Mouse (Mus musculus): ENCODE measurements around the gene Tmem223. TPM values are rescaled to one million over a fixed set of nuclear protein-coding genes. Genes with fewer than 3 reads are reported as not detected.

Tmem223 gene
- polyA plus RNA-seq, 1 experiment from 2014 or later, result 14.9 TPM

- WGBS (ENCODE audit: missing documents), result 73% methylated on average over 9 of the region's 9 CpGs
- Histone ChIP-seq H3K27ac (peak overlapping the region; percentile 84), H3K4me3 (ENCODE audit: inconsistent target) (no peak overlapping the region), H3K79me2 (ENCODE audit: inconsistent target) (peaks cover 5% of the 10 kb centered on the region; the same call in 1 of the 2 replicates), H3K36me3 (ENCODE audit: inconsistent target) (no peaks in the 10 kb centered on the region)
These were observed 32.5 kb downstream of the Tmem223 start for GRCm38 (mm10) chr19:8803204-8803780.

DNA sequence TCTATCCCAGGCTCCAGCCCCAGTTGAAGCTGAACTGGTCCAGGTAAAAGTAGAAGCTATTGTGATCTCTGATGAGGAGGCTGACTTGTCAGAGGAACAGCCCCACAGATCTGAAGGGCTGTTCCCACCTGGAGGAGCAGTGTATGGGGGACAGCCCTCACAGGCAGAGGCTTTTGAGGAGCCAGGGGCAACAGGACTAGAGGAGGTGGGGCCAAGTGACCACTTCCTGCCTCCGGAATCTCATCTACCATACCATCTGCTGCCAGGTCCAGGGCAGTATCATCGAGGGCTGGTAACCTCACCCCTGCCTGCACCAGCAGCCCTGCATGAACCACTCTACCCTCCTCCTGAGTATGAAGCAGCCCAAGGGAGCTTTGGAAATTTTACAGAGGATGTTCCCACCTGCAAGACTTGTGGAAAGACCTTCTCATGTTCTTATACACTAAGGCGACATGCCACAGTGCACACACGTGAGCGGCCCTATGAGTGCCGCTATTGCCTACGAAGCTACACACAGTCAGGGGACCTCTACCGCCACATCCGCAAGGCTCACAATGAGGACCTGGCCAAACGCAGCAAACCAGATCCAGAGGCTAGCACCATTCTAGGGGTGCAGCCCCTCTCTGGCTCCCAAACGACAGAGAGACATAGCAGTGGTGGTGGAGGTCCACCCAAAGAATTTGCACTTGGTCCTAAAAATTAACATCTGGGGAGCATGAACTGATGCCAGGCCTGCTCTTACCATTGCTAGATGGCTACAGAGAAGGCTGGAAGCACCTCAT lies 33.3 kb downstream of the Tmem223 start:
- Histone ChIP-seq H3K36me3 (ENCODE audit: inconsistent target) (no peaks in the 10 kb centered on the region), H3K79me2 (ENCODE audit: inconsistent target) (peaks cover 5% of the 10 kb centered on the region; the same call in 1 of the 2 replicates), H3K27ac (0 out of 2 replicates have a peak overlapping the region, but pooled peaks have one; percentile 84), H3K4me3 (ENCODE audit: inconsistent target) (no peak overlapping the region)
- 73% methylated on average over 10 of the region's 11 CpGs for WGBS (ENCODE audit: missing documents)

DNA sequence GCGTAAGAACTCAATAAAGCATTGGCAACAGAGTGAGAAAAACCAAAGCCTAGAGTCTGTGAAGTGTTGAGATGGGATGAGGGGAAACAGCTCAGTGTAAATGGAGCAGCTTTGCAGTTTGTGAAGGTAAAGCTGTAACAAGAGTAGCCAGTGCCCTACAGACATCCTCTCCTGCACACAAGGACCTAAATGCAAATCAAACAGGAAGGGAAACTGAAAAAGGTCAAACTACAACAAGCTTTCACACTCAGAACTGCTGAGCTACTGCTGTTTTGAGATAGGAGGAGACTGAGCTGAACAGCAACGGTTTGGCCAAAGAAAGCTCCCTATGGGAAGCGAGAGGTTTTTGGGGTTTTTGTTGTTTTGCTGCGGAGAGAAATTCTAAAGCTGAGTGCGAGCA lies 36.0 kb downstream of the Tmem223 start:
- Histone ChIP-seq H3K79me2 (ENCODE audit: inconsistent target) (peaks cover 5% of the 10 kb centered on the region; the same call in 1 of the 2 replicates), H3K27ac (peak overlapping the region; percentile 18), H3K4me3 (ENCODE audit: inconsistent target) (no peak overlapping the region), H3K36me3 (ENCODE audit: inconsistent target) (peaks cover 17% of the 10 kb centered on the region)
- 70% methylated on average over 5 of the region's 5 CpGs for WGBS (ENCODE audit: missing documents)

DNA sequence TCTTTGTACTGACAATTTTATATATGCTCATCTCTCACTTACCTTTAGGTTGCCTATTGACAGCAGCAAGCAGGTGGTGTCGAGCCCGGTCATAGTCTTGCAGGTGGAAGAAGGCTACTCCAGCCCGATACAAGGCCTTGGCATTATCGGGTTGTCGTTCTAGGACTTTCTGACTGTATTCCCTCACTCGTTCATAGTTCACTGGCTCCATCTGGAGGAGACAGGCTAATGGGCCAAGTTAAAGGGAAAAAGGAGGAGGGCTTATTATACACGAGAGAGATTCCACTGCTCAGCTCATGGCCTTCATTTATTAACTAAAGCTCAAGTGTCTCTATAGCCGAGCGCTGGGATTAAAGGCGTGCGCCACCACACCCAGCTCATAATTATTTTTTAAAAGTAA lies 45.0 kb downstream of the Tmem223 start:
- Histone ChIP-seq H3K79me2 (ENCODE audit: inconsistent target) (peaks cover 64% of the 10 kb centered on the region), H3K27ac (no peak overlapping the region), H3K36me3 (ENCODE audit: inconsistent target) (peaks cover 45% of the 10 kb centered on the region), H3K4me3 (ENCODE audit: inconsistent target) (no peak overlapping the region)
- 88% methylated on average over 9 of the region's 11 CpGs for WGBS (ENCODE audit: missing documents)

- peaks cover 35% of the 10 kb centered on the region for H3K36me3 ChIP-seq (ENCODE audit: inconsistent target)
- H3K79me2 ChIP-seq (ENCODE audit: inconsistent target), result peaks cover 75% of the 10 kb centered on the region
- WGBS (ENCODE audit: missing documents), result 68% methylated on average over 3 of the region's 3 CpGs
- no peak overlapping the region for H3K27ac ChIP-seq
- H3K4me3 ChIP-seq (ENCODE audit: inconsistent target), result no peak overlapping the region
These were observed 46.2 kb downstream of the Tmem223 start for GRCm38 (mm10) chr19:8817001-8817400.

GRCm38 (mm10) chr19:8818301-8818798 lies 47.6 kb downstream of the Tmem223 start:
- peaks cover 31% of the 10 kb centered on the region for H3K36me3 ChIP-seq (ENCODE audit: inconsistent target)
- 17% methylated on average over 13 of the region's 14 CpGs for WGBS (ENCODE audit: missing documents)
- peaks cover 82% of the 10 kb centered on the region for H3K79me2 ChIP-seq (ENCODE audit: inconsistent target)
- H3K4me3 ChIP-seq (ENCODE audit: inconsistent target), result peak overlapping the region; percentile 95
- H3K27ac ChIP-seq, result peak overlapping the region; percentile 96

- 1% methylated on average over 32 of the region's 33 CpGs for WGBS (ENCODE audit: missing documents)
- Histone ChIP-seq H3K36me3 (ENCODE audit: inconsistent target) (peaks cover 31% of the 10 kb centered on the region), H3K27ac (peak within 1 kb of the TSS; percentile 96), H3K4me3 (ENCODE audit: inconsistent target) (peak within 1 kb of the TSS; percentile 95), H3K79me2 (ENCODE audit: inconsistent target) (peaks cover 82% of the 10 kb centered on the region)
These were observed 48.2 kb downstream of the Tmem223 start, which contains the start of gene Ttc9c for GRCm38 (mm10) chr19:8818801-8819595. Ttc9c (minus strand) TSS chr19:8819333.

GRCm38 (mm10) chr19:8819596-8820423 lies 49.0 kb downstream of the Tmem223 start, which contains the start of gene Hnrnpul2:
Hnrnpul2 (plus strand) TSS chr19:8820010.
- WGBS (ENCODE audit: missing documents), result 2% methylated on average over 70 of the region's 83 CpGs
- peak within 1 kb of the TSS; percentile 96 for H3K27ac ChIP-seq
- H3K4me3 ChIP-seq (ENCODE audit: inconsistent target), result peak within 1 kb of the TSS; percentile 95
- peaks cover 82% of the 10 kb centered on the region for H3K79me2 ChIP-seq (ENCODE audit: inconsistent target)
- peaks cover 35% of the 10 kb centered on the region for H3K36me3 ChIP-seq (ENCODE audit: inconsistent target)

DNA sequence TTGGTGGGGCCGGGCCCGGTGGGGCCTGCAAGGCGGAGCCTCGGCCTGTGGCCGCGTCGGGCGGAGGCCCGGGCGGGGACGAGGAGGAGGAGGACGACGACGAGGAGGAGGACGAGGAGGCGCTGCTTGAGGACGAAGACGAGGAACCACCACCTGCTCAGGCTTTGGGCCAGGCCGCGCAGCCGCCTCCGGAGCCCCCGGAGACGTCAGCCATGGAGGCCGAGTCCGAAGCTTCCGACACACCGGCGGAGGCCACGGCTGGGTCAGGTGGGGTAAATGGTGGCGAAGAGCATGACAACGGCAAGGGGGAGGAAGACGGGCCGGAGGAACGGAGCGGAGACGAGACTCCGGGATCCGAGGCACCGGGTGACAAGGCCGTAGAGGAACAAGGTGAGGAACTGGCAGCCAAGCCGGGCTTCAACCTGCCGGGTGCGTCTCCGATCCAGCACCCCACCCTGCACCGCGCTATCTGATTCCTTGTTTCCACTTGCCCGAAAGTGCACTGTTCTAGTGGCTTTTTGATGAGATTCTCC lies 49.7 kb downstream of the Tmem223 start:
- Histone ChIP-seq H3K4me3 (ENCODE audit: inconsistent target) (peak overlapping the region; percentile 95), H3K27ac (peak overlapping the region; percentile 96), H3K36me3 (ENCODE audit: inconsistent target) (peaks cover 38% of the 10 kb centered on the region), H3K79me2 (ENCODE audit: inconsistent target) (peaks cover 82% of the 10 kb centered on the region)
- WGBS (ENCODE audit: missing documents), result under 1% methylated on average over 48 of the region's 48 CpGs

GRCm38 (mm10) chr19:8821146-8821545 lies 50.4 kb downstream of the Tmem223 start:
- H3K79me2 ChIP-seq (ENCODE audit: inconsistent target), result peaks cover 82% of the 10 kb centered on the region
- peaks cover 39% of the 10 kb centered on the region for H3K36me3 ChIP-seq (ENCODE audit: inconsistent target)
- peak overlapping the region; percentile 95 for H3K4me3 ChIP-seq (ENCODE audit: inconsistent target)
- H3K27ac ChIP-seq, result peak overlapping the region; percentile 96
- 3% methylated on average over 7 of the region's 7 CpGs for WGBS (ENCODE audit: missing documents)

Other genes with a start within 250 kb of the Tmem223 start
- gene Slc22a8, start 179.7 kb upstream of the Tmem223 start, polyA plus RNA-seq (2018), result not detected in 3 replicates
- not detected in 3 replicates for gene Slc22a6, start 153.0 kb upstream of the Tmem223 start, polyA plus RNA-seq (2018)
- gene Chrm1, start 107.2 kb upstream of the Tmem223 start, polyA plus RNA-seq (2018), result not detected in 3 replicates
- 384 to 539 TPM (median 494 TPM) in 3 replicates for gene Slc3a2, start 47.6 kb upstream of the Tmem223 start, polyA plus RNA-seq (2018)
- gene Wdr74, start 35.2 kb upstream of the Tmem223 start, polyA plus RNA-seq (2018), result 16.3 to 42.4 TPM (median 18.1 TPM) in 3 replicates
- gene 1700092M07Rik, start 30.3 kb upstream of the Tmem223 start, polyA plus RNA-seq (2018), result not detected in 3 replicates
- 32.3 to 65.9 TPM (median 61.9 TPM) in 3 replicates for gene Stx5a, start 29.6 kb upstream of the Tmem223 start, polyA plus RNA-seq (2018)
- gene Nxf1, start 13.9 kb upstream of the Tmem223 start, polyA plus RNA-seq (2018), result 68.7 to 115 TPM (median 96.9 TPM) in 3 replicates
- 70.7 to 93.4 TPM (median 87.5 TPM) in 3 replicates for gene Tmem179b, start 3.5 kb downstream of the Tmem223 start, polyA plus RNA-seq (2018)
- gene Taf6l, start 15.4 kb downstream of the Tmem223 start, polyA plus RNA-seq (2018), result 11.3 to 16.9 TPM (median 15.6 TPM) in 3 replicates
- 87.6 to 127 TPM (median 98.0 TPM) in 3 replicates for gene Polr2g, start 27.6 kb downstream of the Tmem223 start, polyA plus RNA-seq (2018)
- 1.5 to 2.4 TPM (median 2.0 TPM) in 3 replicates for gene Zbtb3, start 31.6 kb downstream of the Tmem223 start, polyA plus RNA-seq (2018)
- gene Ttc9c, start 48.3 kb downstream of the Tmem223 start, polyA plus RNA-seq (2018), result 25.0 to 30.5 TPM (median 30.3 TPM) in 3 replicates
- gene Hnrnpul2, start 49.0 kb downstream of the Tmem223 start, polyA plus RNA-seq (2018), result 74.0 to 130 TPM (median 81.5 TPM) in 3 replicates
- 44.3 TPM in 1 of 3 replicates, not detected in the others for gene AC129217.1, start 58.8 kb downstream of the Tmem223 start, polyA plus RNA-seq (2018)
- gene Bscl2, start 66.5 kb downstream of the Tmem223 start, polyA plus RNA-seq (2018), result 72.1 to 121 TPM (median 102 TPM) in 3 replicates
- gene Gng3, start 68.2 kb downstream of the Tmem223 start, polyA plus RNA-seq (2018), result not detected in 3 replicates
- gene Lrrn4cl, start 79.8 kb downstream of the Tmem223 start, polyA plus RNA-seq (2018), result 0.09 to 0.10 TPM in 2 of 3 replicates, not detected in the other
- gene Ubxn1, start 100.5 kb downstream of the Tmem223 start, polyA plus RNA-seq (2018), result 160 to 383 TPM (median 167 TPM) in 3 replicates
- gene Uqcc3, start 109.9 kb downstream of the Tmem223 start, polyA plus RNA-seq (2018), result 33.7 to 44.5 TPM (median 41.3 TPM) in 3 replicates
- 1.5 to 3.7 TPM (median 2.5 TPM) in 3 replicates for gene Lbhd1, start 112.7 kb downstream of the Tmem223 start, polyA plus RNA-seq (2018)
- gene Gm49403, start 112.9 kb downstream of the Tmem223 start, polyA plus RNA-seq (2018), result not detected in 3 replicates
- 48.2 to 79.8 TPM (median 50.8 TPM) in 3 replicates for gene 1810009A15Rik, start 117.9 kb downstream of the Tmem223 start, polyA plus RNA-seq (2018)
- gene Gm49416, start 117.9 kb downstream of the Tmem223 start, polyA plus RNA-seq (2018), result not detected in 3 replicates
- 4.4 to 13.0 TPM (median 11.6 TPM) in 3 replicates for gene Ints5, start 122.0 kb downstream of the Tmem223 start, polyA plus RNA-seq (2018)
- 70.1 to 93.3 TPM (median 80.1 TPM) in 3 replicates for gene Ganab, start 127.1 kb downstream of the Tmem223 start, polyA plus RNA-seq (2018)
- 38.7 to 45.8 TPM (median 41.0 TPM) in 3 replicates for gene B3gat3, start 149.4 kb downstream of the Tmem223 start, polyA plus RNA-seq (2018)
- gene Rom1, start 158.4 kb downstream of the Tmem223 start, polyA plus RNA-seq (2018), result 1.3 to 2.3 TPM (median 1.9 TPM) in 3 replicates
- 17.0 to 32.0 TPM (median 23.3 TPM) in 3 replicates for gene Eml3, start 158.6 kb downstream of the Tmem223 start, polyA plus RNA-seq (2018)
- 63.1 to 68.2 TPM (median 63.7 TPM) in 3 replicates for gene Mta2, start 170.9 kb downstream of the Tmem223 start, polyA plus RNA-seq (2018)
- 11.5 to 14.4 TPM (median 13.4 TPM) in 3 replicates for gene Tut1, start 182.9 kb downstream of the Tmem223 start, polyA plus RNA-seq (2018)
- gene Eef1g, start 196.0 kb downstream of the Tmem223 start, polyA plus RNA-seq (2018), result 224 to 506 TPM (median 366 TPM) in 3 replicates
- gene Ahnak, start 218.3 kb downstream of the Tmem223 start, polyA plus RNA-seq (2018), result 97.5 to 169 TPM (median 125 TPM) in 3 replicates